Mouse (Mus musculus) kidney, adult 2 months (tissue): ENCODE data around the gene Rpl36. TPM values are rescaled to one million over a fixed set of nuclear protein-coding genes. Genes with fewer than 3 reads are reported as not detected.
"Not testable (repeated sequence)": the region's sequence is repeated elsewhere in the genome, so short reads cannot be mapped to it uniquely, and the experiment has no call there.

Source experiments
- DNase-seq: peaks from one replicate; pipeline ENCODE4 v3.0.0; 2021
- H3K27ac ChIP-seq: fragments of 200-500 bp; 2 replicates; pipeline ENCODE4 v1.5.1; 2012; ENCODE audit warnings: low read depth, low read length, control low read depth, inconsistent platforms; ENCODE audit not compliant: insufficient read depth
- H3K27me3 ChIP-seq: fragments of 200-500 bp; replicated peaks from 2 replicates; pipeline ENCODE4 v1.6.1; 2012; ENCODE audit warnings: mild to moderate bottlenecking, moderate library complexity, low read length, inconsistent platforms; ENCODE audit not compliant: control insufficient read depth, insufficient read depth
- H3K36me3 ChIP-seq: fragments of 200-500 bp; 2 replicates; pipeline ENCODE4 v1.6.1; 2012; ENCODE audit warnings: mild to moderate bottlenecking, moderate library complexity, low read length, inconsistent platforms; ENCODE audit not compliant: control insufficient read depth, insufficient read depth
- H3K4me1 ChIP-seq: fragments of 200-500 bp; 2 replicates; pipeline ENCODE4 v1.6.1; 2011; ENCODE audit warnings: low read length; ENCODE audit not compliant: control insufficient read depth, insufficient read depth
- H3K4me3 ChIP-seq: fragments of 200-500 bp; 2 replicates; pipeline ENCODE4 v1.5.1; 2011; ENCODE audit warnings: mild to moderate bottlenecking, low read depth, low read length, control low read depth; ENCODE audit not compliant: insufficient read depth
- CTCF ChIP-seq: fragments of 200-500 bp; conservative IDR thresholded peaks from 2 replicates; pipeline ENCODE4 v1.5.1; 2011; ENCODE audit warnings: low read depth, mild to moderate bottlenecking, control low read depth, low read length, moderate library complexity, mixed read lengths; ENCODE audit not compliant: insufficient read depth, insufficient read length
- POLR2A ChIP-seq: fragments of 200-500 bp; IDR thresholded peaks from one replicate; pipeline ENCODE4 v1.6.1; 2011; ENCODE audit warnings: low read depth, low read length, control low read depth
- WGBS: fragments of 180-500 bp; shearing (Covaris S2); methylation state at CpG from one replicate; pipeline ENCODE4 v1.1.7; 2018; 5-methylcytosine and 5-hydroxymethylcytosine counted together
- polyA plus RNA-seq: library from polyadenylated mRNA; depleted of rRNA; stranded (reverse); fragments of >200 nt; gene quantifications from 2 replicates; pipeline ENCODE4 v1.2.3, GENCODE M21; 2012

Rpl36 gene
- polyA plus RNA-seq, 1 experiment = 1,975 TPM

- H3K27ac ChIP-seq = peak within 1 kb of the TSS; percentile 63; the same call in 1 of the 2 replicates
- no peaks in the 10 kb centered on the region for H3K36me3 ChIP-seq
- peak; percentile 77 for DNase-seq
- 9% methylated on average over 26 of the region's 26 CpGs for WGBS
- H3K27me3 ChIP-seq = no peaks in the 10 kb centered on the region
- H3K4me3 ChIP-seq = peak within 1 kb of the TSS; percentile 57
- TF ChIP-seq CTCF = no peak
- TF ChIP-seq POLR2A = no peak
- peaks cover 10% of the 10 kb centered on the region; the same call in 1 of the 2 replicates for H3K4me1 ChIP-seq
These were observed 14.5 kb downstream of the Rpl36 start, which contains the start of gene Catsperd for GRCm38 (mm10) chr17:56627530-56628277. Catsperd (plus strand) TSS chr17:56628143.

- H3K36me3 ChIP-seq, H3K27ac ChIP-seq: not testable (repeated sequence)
- 87% methylated on average over 27 of the region's 27 CpGs for WGBS
These were observed 16.9 kb downstream of the Rpl36 start for GRCm38 (mm10) chr17:56629800-56630781.

GRCm38 (mm10) chr17:56631807-56632206, 18.6 kb downstream of the Rpl36 start:
- Histone ChIP-seq H3K27ac (no peak overlapping the region), H3K4me3 (no peak overlapping the region), H3K4me1 (peaks cover 7% of the 10 kb centered on the region; the same call in 1 of the 2 replicates), H3K27me3 (no peaks in the 10 kb centered on the region), H3K36me3 (no peaks in the 10 kb centered on the region)
- WGBS = 59% methylated on average over 4 of the region's 4 CpGs
- no peak for DNase-seq
- TF ChIP-seq CTCF = no peak
- no peak for TF ChIP-seq POLR2A

More at GRCm38 (mm10) chr17:56629800-56630781, 16.9 kb downstream of the Rpl36 start:
- not testable (repeated sequence) for H3K4me1 ChIP-seq, H3K27me3 ChIP-seq, H3K4me3 ChIP-seq, DNase-seq

DNA sequence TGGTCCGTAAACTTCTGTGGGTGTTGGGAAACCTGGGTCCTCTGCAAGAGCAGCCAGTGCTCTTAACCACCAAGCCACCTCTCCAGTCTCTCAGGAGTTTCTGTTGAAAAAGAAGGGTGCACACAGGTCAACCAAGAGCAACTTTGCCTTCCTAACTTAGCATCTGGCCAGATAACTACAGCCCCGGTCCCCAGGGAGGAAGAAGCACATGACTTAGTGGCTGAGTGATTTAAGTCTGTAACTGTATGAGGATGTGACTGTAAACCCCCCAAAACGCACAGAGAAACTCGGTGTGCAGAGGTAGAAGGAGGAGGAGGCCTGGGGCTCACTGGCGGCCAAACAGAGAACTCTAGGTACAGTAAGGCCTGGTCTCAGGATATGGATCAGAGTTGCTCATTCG, 20.8 kb downstream of the Rpl36 start:
- Histone ChIP-seq H3K27ac (no peak overlapping the region), H3K36me3 (no peaks in the 10 kb centered on the region), H3K4me1 (no peaks in the 10 kb centered on the region), H3K27me3 (no peaks in the 10 kb centered on the region), H3K4me3 (no peak overlapping the region)
- no peak for TF ChIP-seq CTCF
- TF ChIP-seq POLR2A = no peak
- DNase-seq = no peak
- 81% methylated on average over 6 of the region's 6 CpGs for WGBS

- Histone ChIP-seq H3K4me1 (no peaks in the 10 kb centered on the region), H3K4me3 (no peak overlapping the region), H3K27ac (no peak overlapping the region), H3K36me3 (no peaks in the 10 kb centered on the region), H3K27me3 (no peaks in the 10 kb centered on the region)
- 77% methylated on average over 4 of the region's 4 CpGs for WGBS
- TF ChIP-seq POLR2A = no peak
- TF ChIP-seq CTCF = no peak
- DNase-seq = no peak
These were observed 30.0 kb downstream of the Rpl36 start for GRCm38 (mm10) chr17:56643237-56643636.

DNA sequence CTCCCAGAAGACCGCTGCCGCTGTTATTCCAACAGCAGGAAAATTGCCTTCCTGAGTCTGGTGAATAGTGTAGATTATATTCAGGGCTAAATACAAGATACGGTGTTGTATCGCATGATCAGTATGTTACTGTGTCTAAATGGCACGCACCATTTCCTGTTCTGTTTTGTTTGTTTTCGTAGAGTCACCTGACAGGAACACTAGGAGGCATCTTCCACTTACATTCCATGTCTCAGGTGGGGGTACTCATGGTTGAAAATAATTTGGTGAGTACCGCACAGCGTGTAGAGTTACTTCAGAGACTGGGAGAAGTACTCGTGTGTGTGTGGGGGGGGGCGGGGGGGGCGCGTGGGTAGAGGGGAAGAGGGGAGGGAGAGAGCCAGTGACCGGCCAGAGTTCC, 34.3 kb downstream of the Rpl36 start:
- Histone ChIP-seq H3K36me3 (no peaks in the 10 kb centered on the region), H3K4me1 (no peaks in the 10 kb centered on the region), H3K27ac (no peak overlapping the region), H3K27me3 (no peaks in the 10 kb centered on the region), H3K4me3 (no peak overlapping the region)
- DNase-seq = no peak
- TF ChIP-seq CTCF (no peak), POLR2A (no peak)
- WGBS = 27% methylated on average over 12 of the region's 13 CpGs

DNA sequence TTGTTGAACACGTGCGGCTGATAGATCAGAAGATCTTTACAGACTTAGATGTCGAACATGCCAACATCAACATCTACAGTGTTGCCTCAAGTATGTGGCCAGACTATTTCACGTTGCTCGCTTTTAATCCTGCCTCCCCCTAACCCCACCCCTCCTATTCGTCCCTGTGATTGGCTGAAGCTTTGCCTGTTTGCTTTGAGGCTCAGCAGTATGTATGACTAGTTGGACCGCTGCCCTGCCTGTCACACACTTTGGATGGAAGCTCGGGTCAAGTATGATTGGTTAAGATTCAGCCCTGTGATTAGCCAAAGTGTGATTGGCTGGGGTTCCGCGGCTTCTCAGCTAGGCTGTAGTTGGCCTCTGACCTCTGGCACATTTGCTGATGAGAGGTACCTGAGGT, 38.6 kb downstream of the Rpl36 start:
- DNase-seq = peak; percentile 41
- no peak overlapping the region for H3K4me3 ChIP-seq
- TF ChIP-seq POLR2A (no peak), CTCF (no peak)
- no peaks in the 10 kb centered on the region for H3K27me3 ChIP-seq
- WGBS = 16% methylated on average over 10 of the region's 10 CpGs
- H3K27ac ChIP-seq = no peak overlapping the region
- no peaks in the 10 kb centered on the region for H3K36me3 ChIP-seq
- H3K4me1 ChIP-seq = no peaks in the 10 kb centered on the region
